Mouse (Mus musculus) liver, embryonic 14.5 days (tissue): ENCODE results near the gene Prr12.

Experiments
- CTCF ChIP-seq: IDR thresholded peaks from 2 replicates; pipeline ENCODE4 v1.5.1; 2016; ENCODE audit warnings: antibody characterized with exemption, low read depth, control low read depth
- EP300 ChIP-seq: IDR thresholded peaks from 2 replicates; pipeline ENCODE4 v1.6.1; 2016; ENCODE audit warnings: antibody characterized with exemption, low read depth

DNA sequence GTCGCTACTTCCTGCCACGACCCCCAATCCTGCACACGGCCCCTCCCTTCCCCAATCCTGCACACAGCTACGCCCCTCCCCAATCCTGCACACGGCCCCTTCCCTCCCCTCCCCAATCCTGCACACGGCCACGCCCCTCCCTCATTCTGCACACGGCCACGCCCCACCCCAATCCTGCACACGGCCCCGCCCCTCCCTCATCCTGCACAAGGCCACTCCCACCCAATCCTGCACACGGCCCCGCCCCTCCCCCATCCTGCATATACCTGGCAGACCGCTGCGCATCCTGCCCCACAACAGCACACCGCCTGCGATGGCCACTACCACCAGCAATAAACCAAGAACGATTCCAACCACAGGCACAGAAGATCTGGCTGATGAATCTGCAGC, 40.8 kb upstream of the Prr12 start:
- no peak for TF ChIP-seq EP300
- TF ChIP-seq CTCF, result no peak
